Mouse (Mus musculus) midbrain, postnatal 0 days (tissue): ENCODE measurements around the gene Rbbp6. TPM values are rescaled to one million over a fixed set of nuclear protein-coding genes. Genes with fewer than 3 reads are reported as not detected.

Experiments
- ATAC-seq: fragments of 200-750 bp; cut with Nextera tagmentation; 2 replicates; pipeline ENCODE4 v1.8.0; 2017; ENCODE audit warnings: moderate number of reproducible peaks, mild to moderate bottlenecking, moderate TSS enrichment, moderate library complexity; ENCODE audit not compliant: low FRiP score
- DNase-seq: peaks from one replicate; pipeline ENCODE4 v3.0.0-alpha.2; 2015; ENCODE audit warnings: low spot score
- H3K27ac ChIP-seq: fragments of 300-500 bp; sonication (generic); 2 replicates; pipeline ENCODE4 v1.5.1; 2014; ENCODE audit warnings: low read depth, mild to moderate bottlenecking, low read length, mixed read lengths
- H3K27me3 ChIP-seq: fragments of 300-500 bp; sonication (generic); 2 replicates; pipeline ENCODE4 v1.6.1; 2014; ENCODE audit warnings: low read length, control low read depth, mixed read lengths; ENCODE audit not compliant: insufficient read depth
- H3K36me3 ChIP-seq: fragments of 300-500 bp; sonication (generic); 2 replicates; pipeline ENCODE4 v1.6.1; 2014; ENCODE audit warnings: low read length, control low read depth, mixed read lengths; ENCODE audit not compliant: insufficient read depth
- H3K4me1 ChIP-seq: fragments of 300-500 bp; sonication (generic); 2 replicates; pipeline ENCODE4 v1.6.1; 2014; ENCODE audit warnings: mild to moderate bottlenecking, control low read depth, antibody characterized with exemption, low read length, mixed read lengths; ENCODE audit not compliant: insufficient read depth
- H3K4me2 ChIP-seq: fragments of 300-500 bp; sonication (generic); 2 replicates; pipeline ENCODE4 v1.6.1; 2014; ENCODE audit warnings: low read depth, mild to moderate bottlenecking, low read length, mixed read lengths; ENCODE audit not compliant: poor library complexity, severe bottlenecking
- H3K4me3 ChIP-seq: fragments of 300-500 bp; sonication (generic); 2 replicates; pipeline ENCODE4 v1.5.1; 2014; ENCODE audit warnings: low read depth, mild to moderate bottlenecking, low read length, moderate library complexity
- H3K9ac ChIP-seq: fragments of 300-500 bp; sonication (generic); replicated peaks from 2 replicates; pipeline ENCODE4 v1.6.1; 2014; ENCODE audit warnings: mild to moderate bottlenecking, low read length, moderate library complexity, mixed read lengths; ENCODE audit not compliant: poor library complexity, severe bottlenecking
- H3K9me3 ChIP-seq: fragments of 300-500 bp; sonication (generic); 2 replicates; pipeline ENCODE4 v1.6.1; 2016; ENCODE audit warnings: low read length, control low read depth
- CTCF ChIP-seq: IDR thresholded peaks from 2 replicates; pipeline ENCODE4 v1.5.1; 2016; ENCODE audit warnings: antibody characterized with exemption, mild to moderate bottlenecking
- WGBS: fragments of 180-500 bp; shearing (Covaris S2); extraction: QIAGEN DNeasy Blood & Tissue Kit; methylation state at CpG from one replicate; pipeline ENCODE4 v1.1.7; 2014; 5-methylcytosine and 5-hydroxymethylcytosine counted together
- polyA plus RNA-seq: library from polyadenylated mRNA; unstranded; fragments of >200 nt; fragmentation: Nextera tagmentation; extraction: Ambion mirVana; gene quantifications from 2 replicates; pipeline ENCODE4 v1.2.1, GENCODE M21; 2015
- total RNA-seq: library from RNA; depleted of rRNA; stranded (reverse); fragments of >200 nt; gene quantifications from 2 replicates; pipeline ENCODE4 v1.2.3, GENCODE M21; 2014

Rbbp6 gene
- total and polyA plus RNA-seq, 2 experiments from 2014 or later, result 22.9 to 33.7 TPM

DNA sequence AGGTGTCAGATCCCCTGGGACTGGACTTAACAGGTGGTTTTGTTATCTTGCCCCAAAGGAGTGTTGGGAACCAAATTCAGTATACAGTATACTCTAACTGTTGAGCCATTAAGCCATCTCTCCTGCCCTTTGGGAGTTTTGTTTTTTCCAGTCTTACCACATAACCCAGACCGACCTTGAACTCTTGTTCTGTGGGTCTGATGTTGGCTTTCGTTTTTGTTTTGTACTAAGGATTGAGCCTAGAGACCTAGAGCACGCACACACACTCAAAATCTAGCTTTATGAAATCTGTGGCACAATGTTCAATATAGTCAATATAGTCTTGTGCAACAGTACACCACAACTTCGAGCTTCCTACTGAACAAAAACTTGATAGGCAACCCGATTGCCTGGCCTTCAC, 39.0 kb downstream of the Rbbp6 start:
- Histone ChIP-seq H3K9me3 (no peaks in the 10 kb centered on the region), H3K4me3 (no peak overlapping the region), H3K4me2 (no peak overlapping the region), H3K9ac (no peak overlapping the region), H3K4me1 (no peaks in the 10 kb centered on the region), H3K27ac (no peak overlapping the region), H3K36me3 (peaks cover 26% of the 10 kb centered on the region), H3K27me3 (no peaks in the 10 kb centered on the region)
- TF ChIP-seq CTCF, result no peak
- WGBS, result 92% methylated on average over 5 of the region's 5 CpGs
- DNase-seq (no peak), ATAC-seq (no peak)

GRCm38 (mm10) chr7:123006251-123006650, 40.8 kb downstream of the Rbbp6 start:
- ATAC-seq, result no peak
- Histone ChIP-seq H3K4me3 (no peak overlapping the region), H3K9me3 (no peaks in the 10 kb centered on the region), H3K4me1 (no peaks in the 10 kb centered on the region), H3K36me3 (peaks cover 21% of the 10 kb centered on the region), H3K9ac (no peak overlapping the region), H3K27me3 (no peaks in the 10 kb centered on the region), H3K27ac (no peak overlapping the region), H3K4me2 (no peak overlapping the region)
- no peak for TF ChIP-seq CTCF
- no peak for DNase-seq
- 64% methylated on average over 2 of the region's 2 CpGs for WGBS

DNA sequence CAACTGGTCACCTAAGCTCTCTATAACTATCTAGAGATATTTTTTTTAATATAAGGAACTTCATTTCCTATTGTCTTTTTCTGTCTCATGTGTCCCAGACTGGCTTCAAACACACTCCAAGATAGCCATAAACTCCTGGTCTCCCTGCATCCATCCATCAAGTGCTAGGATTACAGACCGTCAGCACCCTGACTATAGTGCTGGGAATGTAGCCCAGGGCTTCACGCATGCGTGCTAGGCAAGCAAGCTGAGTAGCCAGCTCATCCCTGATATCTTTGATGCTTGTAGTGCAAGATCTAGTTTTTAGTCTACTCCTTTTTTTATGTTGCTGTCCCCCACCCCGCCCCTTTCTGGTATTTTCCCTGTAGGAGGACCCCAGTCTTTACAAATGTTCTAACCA, 42.3 kb downstream of the Rbbp6 start:
- Histone ChIP-seq H3K27ac (no peak overlapping the region), H3K9me3 (no peaks in the 10 kb centered on the region), H3K27me3 (no peaks in the 10 kb centered on the region), H3K4me3 (no peak overlapping the region), H3K9ac (no peak overlapping the region), H3K4me2 (no peak overlapping the region), H3K36me3 (peaks cover 14% of the 10 kb centered on the region), H3K4me1 (no peaks in the 10 kb centered on the region)
- ATAC-seq, result no peak
- no peak for DNase-seq
- no peak for TF ChIP-seq CTCF
- WGBS, result 87% methylated on average over 4 of the region's 4 CpGs

GRCm38 (mm10) chr7:123013466-123013865, 48.0 kb downstream of the Rbbp6 start:
- Histone ChIP-seq H3K9me3 (no peaks in the 10 kb centered on the region), H3K4me1 (no peaks in the 10 kb centered on the region), H3K4me2 (no peak overlapping the region), H3K36me3 (no peaks in the 10 kb centered on the region), H3K9ac (no peak overlapping the region), H3K27me3 (no peaks in the 10 kb centered on the region), H3K4me3 (no peak overlapping the region), H3K27ac (no peak overlapping the region)
- no peak for ATAC-seq
- WGBS, result 81% methylated on average over 5 of the region's 5 CpGs
- no peak for TF ChIP-seq CTCF
- DNase-seq, result no peak

GRCm38 (mm10) chr7:123014729-123015128, 49.2 kb downstream of the Rbbp6 start:
- H3K27ac ChIP-seq, result no peak overlapping the region
- H3K36me3 ChIP-seq, result no peaks in the 10 kb centered on the region
- no peaks in the 10 kb centered on the region for H3K27me3 ChIP-seq
- ATAC-seq (no peak), DNase-seq (no peak)
- 90% methylated on average over 7 of the region's 7 CpGs for WGBS
- no peak overlapping the region for H3K4me2 ChIP-seq
- no peak overlapping the region for H3K9ac ChIP-seq
- no peak overlapping the region for H3K4me3 ChIP-seq
- no peak for TF ChIP-seq CTCF
- H3K9me3 ChIP-seq, result no peaks in the 10 kb centered on the region
- H3K4me1 ChIP-seq, result no peaks in the 10 kb centered on the region

GRCm38 (mm10) chr7:123017627-123018026, 52.1 kb downstream of the Rbbp6 start:
- TF ChIP-seq CTCF, result peak; percentile 80
- no peak overlapping the region for H3K27ac ChIP-seq
- H3K36me3 ChIP-seq, result no peaks in the 10 kb centered on the region
- H3K4me3 ChIP-seq, result no peak overlapping the region
- no peak for ATAC-seq
- H3K4me2 ChIP-seq, result no peak overlapping the region
- H3K27me3 ChIP-seq, result no peaks in the 10 kb centered on the region
- WGBS, result 31% methylated on average over 3 of the region's 3 CpGs
- peak; percentile 14 for DNase-seq
- H3K9me3 ChIP-seq, result no peaks in the 10 kb centered on the region
- no peaks in the 10 kb centered on the region for H3K4me1 ChIP-seq
- H3K9ac ChIP-seq, result no peak overlapping the region
